Mouse (Mus musculus): ENCODE data around the gene Bptf.

- TF ChIP-seq CHD1 (IDR thresholded peaks at IDR 0.05; ENCODE audit: low read depth, low read length) (no peak), CTCF (conservative IDR thresholded peaks at IDR 0.05 in 1 of 2, IDR thresholded peaks at IDR 0.05 in 1 of 2; ENCODE audit: low read depth in 2 of 2, low read length in 2 of 2) (no peak)
Measured at GRCm38 (mm10) chr11:107005538-107005937, 126.4 kb downstream of the Bptf start.

Data from CH12.LX (cell line).